Mouse (Mus musculus): Measurements from ENCODE around the gene Tmub2. TPM values are rescaled to one million over a fixed set of nuclear protein-coding genes. Genes with fewer than 3 reads are reported as not detected.
A peak's percentile ranks its signal among the peaks of the same experiment; 100 is the strongest.

The Tmub2 gene
- polyA plus RNA-seq, 1 experiment, result 25.2 TPM

DNA sequence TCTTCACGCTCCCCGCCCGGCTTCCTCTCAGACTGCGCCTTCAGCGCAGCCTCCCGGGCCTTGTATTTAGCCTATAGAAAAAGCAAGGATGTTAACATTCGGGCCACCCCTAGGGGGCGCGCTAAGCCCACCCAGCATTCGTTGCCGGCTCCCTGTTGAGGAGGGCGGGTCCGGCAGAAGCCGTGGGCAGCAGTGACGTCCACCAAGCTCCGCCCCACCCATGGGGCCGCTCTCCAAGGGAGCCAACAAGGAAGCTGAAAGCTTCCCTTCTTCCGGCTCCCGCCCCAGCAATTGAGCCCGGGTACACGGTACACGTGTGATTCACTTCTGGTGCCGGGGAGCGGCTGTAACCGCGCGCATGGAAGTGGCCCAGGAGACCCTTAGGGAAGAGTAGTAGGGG, 24.2 kb downstream of the Tmub2 start:
- peaks cover 72% of the 10 kb centered on the region for H3K36me3 ChIP-seq (ENCODE audit: control insufficient read depth, insufficient read depth)
- peaks cover 2% of the 10 kb centered on the region for H3K79me2 ChIP-seq (ENCODE audit: control insufficient read depth, insufficient read depth)
- TF ChIP-seq CTCF (IDR thresholded peaks at IDR 0.05; ENCODE audit: control insufficient read depth, insufficient read depth, insufficient read length) (peak; percentile 82), FOSL1 (IDR thresholded peaks at IDR 0.05; ENCODE audit: insufficient read depth, low read length, poor library complexity, severe bottlenecking) (no peak), MAX (IDR thresholded peaks at IDR 0.05) (peak; percentile 16)
- H3ac ChIP-seq (ENCODE audit: control insufficient read depth, insufficient read length, low read depth), result peak overlapping the region; percentile 68
- no peaks in the 10 kb centered on the region for H3K79me3 ChIP-seq (ENCODE audit: low read depth)
- peak overlapping the region; percentile 25 for H3K4me3 ChIP-seq (ENCODE audit: insufficient read depth, poor library complexity, severe bottlenecking)
- no peaks in the 10 kb centered on the region for H3K27me3 ChIP-seq (ENCODE audit: control insufficient read depth, insufficient read depth, insufficient read length)

DNA sequence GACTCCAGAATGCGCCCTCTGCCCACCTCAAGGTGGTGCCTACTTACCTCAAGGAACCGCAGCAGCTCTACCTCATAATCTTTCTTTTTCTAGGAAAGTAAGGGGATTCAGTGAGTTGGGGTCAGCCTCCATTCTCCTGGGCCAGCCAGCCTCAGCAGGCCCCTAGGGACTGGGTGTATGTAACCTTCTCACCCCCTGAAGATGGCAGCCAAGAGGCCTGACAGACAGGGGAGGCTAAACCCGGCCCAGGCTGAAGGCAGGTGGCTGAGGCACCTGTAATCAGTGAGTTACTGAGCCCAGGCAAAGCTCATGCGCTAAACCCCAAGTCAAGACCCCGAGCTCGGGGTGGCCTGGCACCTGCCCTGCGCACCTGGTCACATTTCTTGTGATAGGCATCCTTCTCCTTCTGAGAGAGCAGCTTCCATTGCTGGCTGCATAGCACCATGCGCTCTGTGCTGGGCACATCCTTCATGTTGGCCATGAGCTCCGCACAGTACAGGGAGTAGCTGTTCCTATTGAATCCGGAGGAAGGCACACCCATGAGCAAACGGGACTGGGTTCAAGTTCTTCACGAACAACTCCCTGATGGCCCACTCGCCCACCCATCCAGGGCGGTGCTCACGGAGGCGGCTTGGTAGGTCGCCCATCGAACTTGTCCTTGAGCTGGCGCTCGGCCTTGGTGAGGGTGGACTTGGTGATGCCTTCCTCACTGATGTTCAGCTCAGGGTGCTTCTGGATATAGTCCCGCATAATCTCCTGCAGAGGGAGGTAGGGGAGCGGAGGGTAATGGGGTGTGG, 25.3 kb downstream of the Tmub2 start:
- peak overlapping the region; percentile 68 for H3ac ChIP-seq (ENCODE audit: control insufficient read depth, insufficient read length, low read depth)
- no peak overlapping the region for H3K4me3 ChIP-seq (ENCODE audit: insufficient read depth, poor library complexity, severe bottlenecking)
- H3K36me3 ChIP-seq (ENCODE audit: control insufficient read depth, insufficient read depth), result peaks cover 81% of the 10 kb centered on the region

DNA sequence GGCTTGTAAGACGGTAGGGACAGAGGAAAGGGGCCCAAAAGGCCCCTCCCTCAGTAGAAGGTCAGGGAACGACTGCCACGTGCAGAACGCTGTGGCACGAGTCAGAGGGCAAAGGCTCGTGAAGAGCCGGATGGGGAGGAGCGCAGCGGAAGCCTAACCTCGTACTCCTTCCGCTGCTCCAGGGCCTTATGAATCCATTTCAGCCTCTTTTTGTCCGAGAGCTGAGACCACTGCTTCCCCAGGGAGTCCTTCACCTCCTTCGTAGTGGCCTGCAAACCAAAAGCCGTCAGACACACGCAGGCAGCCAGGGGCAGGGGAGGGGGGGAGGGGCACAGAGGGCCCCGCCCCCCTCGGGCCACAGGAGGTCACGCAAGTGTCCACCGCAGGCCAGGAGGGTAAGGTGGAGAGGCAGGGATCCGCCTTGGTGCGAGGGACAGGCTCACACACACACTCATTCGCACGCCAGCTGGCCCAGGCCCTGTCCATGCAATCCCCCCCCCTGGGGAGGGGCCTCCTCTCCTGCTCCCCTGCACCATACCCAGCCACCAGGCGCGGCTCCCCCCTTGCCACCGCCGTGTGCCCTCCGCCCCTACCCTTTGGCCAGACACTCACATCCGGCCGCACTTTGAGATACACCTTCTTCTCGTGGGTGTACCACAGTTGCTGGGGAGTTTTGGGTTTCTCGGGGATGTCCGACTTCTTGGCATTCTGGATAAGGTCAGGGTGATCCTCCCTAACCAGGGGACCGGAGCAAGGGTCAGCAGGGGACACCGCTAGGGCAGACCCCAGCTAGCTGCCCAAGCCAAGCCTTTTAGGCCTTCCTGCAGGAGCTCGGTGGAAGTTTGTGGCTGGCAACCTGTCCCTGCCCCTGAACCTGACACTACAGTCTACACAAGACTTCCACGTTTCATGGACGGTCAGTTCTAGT, 26.3 kb downstream of the Tmub2 start:
- H3K36me3 ChIP-seq (ENCODE audit: control insufficient read depth, insufficient read depth), result peaks cover 88% of the 10 kb centered on the region
- no peak overlapping the region for H3K4me3 ChIP-seq (ENCODE audit: insufficient read depth, poor library complexity, severe bottlenecking)
- TF ChIP-seq USF1 (IDR thresholded peaks at IDR 0.05; ENCODE audit: low read depth) (no peak), FOSL1 (IDR thresholded peaks at IDR 0.05; ENCODE audit: insufficient read depth, low read length, poor library complexity, severe bottlenecking) (no peak), CTCF (IDR thresholded peaks at IDR 0.05; ENCODE audit: control insufficient read depth, insufficient read depth, insufficient read length) (no peak), MYOG (IDR thresholded peaks at IDR 0.05; ENCODE audit: control insufficient read depth, extremely low read depth, insufficient read length) (no peak), MYOD1 (IDR thresholded peaks at IDR 0.05; ENCODE audit: control insufficient read depth, insufficient read length, low read depth) (no peak)
- H3K79me3 ChIP-seq (ENCODE audit: low read depth), result peaks cover 13% of the 10 kb centered on the region
- H3K27me3 ChIP-seq (ENCODE audit: control insufficient read depth, insufficient read depth, insufficient read length), result no peaks in the 10 kb centered on the region
- peaks cover 22% of the 10 kb centered on the region for H3K79me2 ChIP-seq (ENCODE audit: control insufficient read depth, insufficient read depth)
- H3ac ChIP-seq (ENCODE audit: control insufficient read depth, insufficient read length, low read depth), result no peak overlapping the region

More for the DNA sequence above, 25.3 kb downstream of the Tmub2 start:
- Histone ChIP-seq H3K27me3 (ENCODE audit: control insufficient read depth, insufficient read depth, insufficient read length) (no peaks in the 10 kb centered on the region), H3K79me2 (ENCODE audit: control insufficient read depth, insufficient read depth) (peaks cover 12% of the 10 kb centered on the region), H3K79me3 (ENCODE audit: low read depth) (peaks cover 3% of the 10 kb centered on the region)
- TF ChIP-seq FOSL1 (IDR thresholded peaks at IDR 0.05; ENCODE audit: insufficient read depth, low read length, poor library complexity, severe bottlenecking), result no peak
- TF ChIP-seq CTCF (IDR thresholded peaks at IDR 0.05; ENCODE audit: control insufficient read depth, insufficient read depth, insufficient read length), result no peak
- TF ChIP-seq MYOG (IDR thresholded peaks at IDR 0.05; ENCODE audit: control insufficient read depth, extremely low read depth, insufficient read length), result no peak
- no peak for TF ChIP-seq CEBPB (IDR thresholded peaks at IDR 0.05; ENCODE audit: low read depth)
- TF ChIP-seq MYOD1 (IDR thresholded peaks at IDR 0.05; ENCODE audit: control insufficient read depth, insufficient read length, low read depth), result no peak
- no peak for TF ChIP-seq USF1 (IDR thresholded peaks at IDR 0.05; ENCODE audit: low read depth)
- TF ChIP-seq MAX (IDR thresholded peaks at IDR 0.05), result no peak

DNA sequence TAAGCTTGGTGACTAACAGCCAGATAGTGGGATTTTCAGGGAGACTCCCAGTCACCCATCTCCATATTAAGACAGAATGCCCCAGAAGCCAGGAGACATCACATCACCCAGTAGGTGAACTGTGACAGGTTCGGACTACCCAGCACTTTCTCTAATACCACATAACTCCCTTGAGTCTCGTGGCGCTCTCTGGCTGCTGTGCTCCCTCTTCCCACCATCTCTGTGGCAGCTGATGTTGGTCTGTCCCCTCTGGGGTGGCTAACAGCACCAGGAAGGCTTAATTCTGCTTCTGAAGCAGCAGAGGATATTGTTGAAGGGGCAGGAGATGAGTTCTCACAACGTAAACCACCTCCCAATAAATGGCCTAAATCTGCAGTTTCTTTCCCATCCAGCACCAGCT, 27.2 kb downstream of the Tmub2 start:
- Histone ChIP-seq H3ac (ENCODE audit: control insufficient read depth, insufficient read length, low read depth) (no peak overlapping the region), H3K4me3 (ENCODE audit: insufficient read depth, poor library complexity, severe bottlenecking) (no peak overlapping the region), H3K27me3 (ENCODE audit: control insufficient read depth, insufficient read depth, insufficient read length) (no peaks in the 10 kb centered on the region), H3K79me3 (ENCODE audit: low read depth) (peaks cover 19% of the 10 kb centered on the region), H3K36me3 (ENCODE audit: control insufficient read depth, insufficient read depth) (peaks cover 80% of the 10 kb centered on the region), H3K79me2 (ENCODE audit: control insufficient read depth, insufficient read depth) (peaks cover 32% of the 10 kb centered on the region)
- no peak for TF ChIP-seq MYOD1 (IDR thresholded peaks at IDR 0.05; ENCODE audit: control insufficient read depth, insufficient read length, low read depth)
- no peak for TF ChIP-seq MAX (IDR thresholded peaks at IDR 0.05)
- no peak for TF ChIP-seq FOSL1 (IDR thresholded peaks at IDR 0.05; ENCODE audit: insufficient read depth, low read length, poor library complexity, severe bottlenecking)
- TF ChIP-seq USF1 (IDR thresholded peaks at IDR 0.05; ENCODE audit: low read depth), result no peak
- no peak for TF ChIP-seq MYOG (IDR thresholded peaks at IDR 0.05; ENCODE audit: control insufficient read depth, extremely low read depth, insufficient read length)
- no peak for TF ChIP-seq CEBPB (IDR thresholded peaks at IDR 0.05; ENCODE audit: low read depth)
- TF ChIP-seq CTCF (IDR thresholded peaks at IDR 0.05; ENCODE audit: control insufficient read depth, insufficient read depth, insufficient read length), result no peak

DNA sequence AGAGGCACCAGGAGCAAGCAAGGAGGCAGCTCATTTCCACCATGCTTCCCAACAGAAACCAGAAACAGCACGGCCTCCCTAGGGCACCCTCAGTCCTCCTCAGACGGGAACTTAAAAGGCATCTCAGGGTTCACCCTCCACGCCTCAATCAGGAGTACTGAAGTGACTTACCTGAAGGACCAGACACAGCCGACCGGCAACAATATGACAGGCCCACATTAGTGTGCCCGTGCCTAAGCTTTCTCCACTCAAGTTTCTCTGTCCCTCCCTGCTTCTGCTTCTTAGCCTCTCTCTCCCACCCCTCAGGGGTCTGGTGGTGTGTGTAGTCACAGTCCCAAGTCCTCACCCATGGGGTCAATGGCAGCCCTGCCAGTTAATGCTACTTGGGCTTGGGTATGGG, 27.9 kb downstream of the Tmub2 start:
- H3K27me3 ChIP-seq (ENCODE audit: control insufficient read depth, insufficient read depth, insufficient read length), result no peaks in the 10 kb centered on the region
- TF ChIP-seq CEBPB (IDR thresholded peaks at IDR 0.05; ENCODE audit: low read depth) (no peak), MYOG (IDR thresholded peaks at IDR 0.05; ENCODE audit: control insufficient read depth, extremely low read depth, insufficient read length) (no peak), MAX (IDR thresholded peaks at IDR 0.05) (no peak), USF1 (IDR thresholded peaks at IDR 0.05; ENCODE audit: low read depth) (no peak), CTCF (IDR thresholded peaks at IDR 0.05; ENCODE audit: control insufficient read depth, insufficient read depth, insufficient read length) (no peak), FOSL1 (IDR thresholded peaks at IDR 0.05; ENCODE audit: insufficient read depth, low read length, poor library complexity, severe bottlenecking) (no peak), MYOD1 (IDR thresholded peaks at IDR 0.05; ENCODE audit: control insufficient read depth, insufficient read length, low read depth) (no peak)
- H3ac ChIP-seq (ENCODE audit: control insufficient read depth, insufficient read length, low read depth), result no peak overlapping the region
- H3K79me2 ChIP-seq (ENCODE audit: control insufficient read depth, insufficient read depth), result peaks cover 38% of the 10 kb centered on the region
- H3K4me3 ChIP-seq (ENCODE audit: insufficient read depth, poor library complexity, severe bottlenecking), result no peak overlapping the region
- H3K79me3 ChIP-seq (ENCODE audit: low read depth), result peaks cover 19% of the 10 kb centered on the region
- H3K36me3 ChIP-seq (ENCODE audit: control insufficient read depth, insufficient read depth), result peaks cover 74% of the 10 kb centered on the region

Measured in C2C12 (cell line).